Mouse (Mus musculus) neutrophil, adult 59 days (primary cell): ENCODE data around the gene Ift57. TPM values are rescaled to one million over a fixed set of nuclear protein-coding genes. Genes with fewer than 3 reads are reported as not detected.

Source experiments
- total RNA-seq, 2 experiments: library from RNA; stranded (reverse); gene quantifications; 1 replicate in 1 of 2; 2 replicates in 1 of 2; pipeline ENCODE4 v1.2.4; 2023

Ift57 gene
- 10 to 100 TPM; 11.4 to 16.5 TPM for total RNA-seq

GRCm38 (mm10) chr16:49698620-49699525, at the start of gene Ift57:
Gene Ift57 (plus strand): TSS chr16:49699233.

GRCm38 (mm10) chr16:49799597-49800561, 100.8 kb downstream of the Ift57 start, which contains the start of gene Cd47:
Gene Cd47 (plus strand): TSS chr16:49800533.

Other genes with a start within 250 kb of the Ift57 start
- gene Cd47, start 101.3 kb downstream of the Ift57 start, total RNA-seq, result 100 to 1,000 TPM; 251 to 258 TPM